Mouse (Mus musculus) CH12.LX (cell line): Measurements from ENCODE around the gene Rxfp1. TPM values are rescaled to one million over a fixed set of nuclear protein-coding genes. Genes with fewer than 3 reads are reported as not detected.

ENCODE experiments used
- DNase-seq: peaks from one replicate; pipeline ENCODE4 v3.0.0-alpha.2; 2013; ENCODE audit errors: extremely low read depth
- H3K27ac ChIP-seq: 2 replicates; pipeline ENCODE4 v1.5.1; 2012; ENCODE audit warnings: low read depth, mild to moderate bottlenecking, control low read depth, moderate library complexity; ENCODE audit not compliant: insufficient read depth
- H3K27me3 ChIP-seq: replicated peaks from 2 replicates; pipeline ENCODE3; 2012; ENCODE audit warnings: inconsistent platforms
- H3K36me3 ChIP-seq, 2 experiments: replicated peaks in 1 of 2; 2 replicates each; pipeline versions ENCODE3 to v1.6.1; 2012; ENCODE audit warnings: inconsistent platforms in 1 of 2, low read length in 1 of 2, mild to moderate bottlenecking in 1 of 2, mixed read lengths in 1 of 2, moderate library complexity in 1 of 2; ENCODE audit not compliant: control insufficient read depth in 1 of 2, insufficient read depth in 1 of 2
- H3K4me1 ChIP-seq, 2 experiments: 2 replicates each; pipeline ENCODE4 v1.6.1; 2012; ENCODE audit warnings: inconsistent platforms in 1 of 2, moderate library complexity in 1 of 2; ENCODE audit not compliant: insufficient read depth in 2 of 2, control insufficient read depth in 1 of 2
- H3K4me2 ChIP-seq: 2 replicates; pipeline ENCODE4 v1.6.1; 2012; ENCODE audit warnings: low read depth, mild to moderate bottlenecking, control low read depth; ENCODE audit not compliant: poor library complexity, insufficient read depth, severe bottlenecking
- H3K4me3 ChIP-seq, 3 experiments: fragments of 150-350 bp in 1 of 3; sonication (generic) in 1 of 3; replicated peaks in 1 of 3; 2 replicates each; pipeline versions ENCODE3 to v1.5.1; 2011 to 2012; ENCODE audit warnings: low read depth in 2 of 3, low read length in 2 of 3, mild to moderate bottlenecking in 2 of 3, moderate library complexity in 2 of 3, control low read depth in 1 of 3, improper control_type of control experiment in 1 of 3, inconsistent platforms in 1 of 3, mixed read lengths in 1 of 3; ENCODE audit not compliant: poor library complexity in 1 of 3
- H3K79me2 ChIP-seq: replicated peaks from 2 replicates; pipeline ENCODE4 v1.6.1; 2012; ENCODE audit warnings: mild to moderate bottlenecking, moderate library complexity; ENCODE audit not compliant: control insufficient read depth, poor library complexity, insufficient read depth, severe bottlenecking; ENCODE audit errors: extremely low read depth
- H3K9ac ChIP-seq: 2 replicates; pipeline ENCODE4 v1.6.1; 2012; ENCODE audit warnings: low read depth, mild to moderate bottlenecking, control low read depth, moderate library complexity; ENCODE audit not compliant: insufficient read depth
- H3K9me3 ChIP-seq: replicated peaks from 2 replicates; pipeline ENCODE3; 2012; ENCODE audit warnings: low read length, inconsistent platforms, mixed read lengths
- BHLHE40 ChIP-seq: IDR thresholded peaks from 2 replicates; pipeline ENCODE4 v1.6.1; 2011; ENCODE audit warnings: mild to moderate bottlenecking, low read depth, low read length, improper control_type of control experiment
- CHD1 ChIP-seq: IDR thresholded peaks from 2 replicates; pipeline ENCODE4 v1.6.1; 2012; ENCODE audit warnings: low read depth, low read length, improper control_type of control experiment, inconsistent platforms
- CHD2 ChIP-seq: IDR thresholded peaks from 2 replicates; pipeline ENCODE4 v1.6.1; 2011; ENCODE audit warnings: low read length, improper control_type of control experiment
- CTCF ChIP-seq, 2 experiments: IDR thresholded peaks in 1 of 2; conservative IDR thresholded peaks in 1 of 2; 2 replicates each; pipeline ENCODE4 v1.5.1; 2011 to 2012; ENCODE audit warnings: low read depth in 2 of 2, low read length in 2 of 2, improper control_type of control experiment in 1 of 2, inconsistent platforms in 1 of 2, mild to moderate bottlenecking in 1 of 2, moderate library complexity in 1 of 2
- E2F4 ChIP-seq: IDR thresholded peaks from 2 replicates; pipeline ENCODE4 v1.6.1; 2011; ENCODE audit warnings: low read depth, low read length, improper control_type of control experiment; ENCODE audit not compliant: insufficient replicate concordance
- GABPA ChIP-seq: IDR thresholded peaks from 2 replicates; pipeline ENCODE4 v1.6.1; 2012; ENCODE audit warnings: low read depth, low read length, improper control_type of control experiment, inconsistent platforms; ENCODE audit not compliant: insufficient replicate concordance
- HCFC1 ChIP-seq: IDR thresholded peaks from 2 replicates; pipeline ENCODE4 v1.6.1; 2012; ENCODE audit warnings: low read depth, mild to moderate bottlenecking, inconsistent platforms, low read length, improper control_type of control experiment
- JUN ChIP-seq: IDR thresholded peaks from 2 replicates; pipeline ENCODE4 v1.6.1; 2011; ENCODE audit warnings: low read depth, mild to moderate bottlenecking, low read length, improper control_type of control experiment, moderate library complexity; ENCODE audit not compliant: insufficient read depth
- KAT2A ChIP-seq: IDR thresholded peaks from 2 replicates; pipeline ENCODE4 v1.6.1; 2012; ENCODE audit warnings: low read length, improper control_type of control experiment, inconsistent platforms; ENCODE audit not compliant: insufficient replicate concordance
- MAFK ChIP-seq: IDR thresholded peaks from 2 replicates; pipeline ENCODE4 v1.6.1; 2011; ENCODE audit warnings: low read length, improper control_type of control experiment; ENCODE audit not compliant: insufficient replicate concordance
- MAZ ChIP-seq: IDR thresholded peaks from 2 replicates; pipeline ENCODE4 v1.6.1; 2012; ENCODE audit warnings: low read depth, mild to moderate bottlenecking, inconsistent platforms, low read length, improper control_type of control experiment, moderate library complexity
- MEF2A ChIP-seq: IDR thresholded peaks from 2 replicates; pipeline ENCODE4 v1.6.1; 2014; ENCODE audit warnings: low read depth, mild to moderate bottlenecking, inconsistent platforms, low read length, improper control_type of control experiment, borderline replicate concordance
- MXI1 ChIP-seq: IDR thresholded peaks from 2 replicates; pipeline ENCODE4 v1.6.1; 2011; ENCODE audit warnings: mild to moderate bottlenecking, low read depth, low read length, improper control_type of control experiment
- NRF1 ChIP-seq: IDR thresholded peaks from 2 replicates; pipeline ENCODE4 v1.6.1; 2014; ENCODE audit warnings: low read depth, mild to moderate bottlenecking, inconsistent platforms, low read length, improper control_type of control experiment, moderate library complexity
- PAX5 ChIP-seq: IDR thresholded peaks from 2 replicates; pipeline ENCODE4 v1.6.1; 2012; ENCODE audit warnings: low read length, inconsistent platforms, mixed read lengths
- POLR2A ChIP-seq: IDR thresholded peaks from 2 replicates; pipeline ENCODE4 v1.6.1; 2011; ENCODE audit warnings: low read depth, mild to moderate bottlenecking, improper control_type of control experiment, low read length
- POLR2AphosphoS2 ChIP-seq: IDR thresholded peaks from 2 replicates; pipeline ENCODE4 v1.6.1; 2011; ENCODE audit warnings: low read depth, low read length, improper control_type of control experiment
- RCOR1 ChIP-seq: conservative IDR thresholded peaks from 2 replicates; pipeline ENCODE4 v1.6.1; 2012; ENCODE audit warnings: low read depth, mild to moderate bottlenecking, inconsistent platforms, low read length, improper control_type of control experiment
- SIN3A ChIP-seq: IDR thresholded peaks from 2 replicates; pipeline ENCODE4 v1.6.1; 2012; ENCODE audit warnings: low read length, improper control_type of control experiment, inconsistent platforms
- SMC3 ChIP-seq: IDR thresholded peaks from 2 replicates; pipeline ENCODE4 v1.6.1; 2011; ENCODE audit warnings: low read depth, low read length, improper control_type of control experiment
- TBP ChIP-seq: conservative IDR thresholded peaks from 2 replicates; pipeline ENCODE4 v1.6.1; 2011; ENCODE audit warnings: low read depth, low read length, improper control_type of control experiment
- UBTF ChIP-seq: IDR thresholded peaks from 2 replicates; pipeline ENCODE4 v1.6.1; 2012; ENCODE audit warnings: low read depth, mild to moderate bottlenecking, inconsistent platforms, low read length, improper control_type of control experiment, moderate library complexity
- USF1 ChIP-seq: IDR thresholded peaks from 2 replicates; pipeline ENCODE4 v1.6.1; 2014; ENCODE audit warnings: low read depth, mild to moderate bottlenecking, inconsistent platforms, low read length, improper control_type of control experiment
- ZC3H11A ChIP-seq: IDR thresholded peaks from 2 replicates; pipeline ENCODE4 v1.6.1; 2012; ENCODE audit warnings: low read depth, mild to moderate bottlenecking, inconsistent platforms, low read length, improper control_type of control experiment
- ZKSCAN1 ChIP-seq: IDR thresholded peaks from 2 replicates; pipeline ENCODE4 v1.6.1; 2012; ENCODE audit warnings: low read depth, inconsistent platforms, low read length, improper control_type of control experiment, borderline replicate concordance
- ZMIZ1 ChIP-seq: IDR thresholded peaks from 2 replicates; pipeline ENCODE4 v1.6.1; 2012; ENCODE audit warnings: low read depth, mild to moderate bottlenecking, inconsistent platforms, low read length, improper control_type of control experiment
- dilution Hi-C: fragments of 300-500 bp; cut with MboI; formaldehyde crosslinking; loops from 2 replicates; pipeline ENCODE4 v1.14.3; 2020; ENCODE audit warnings: low sequenced_read_pairs; ENCODE audit not compliant: extremely low pct_unique_long_range_greater_than_20kb, extremely low pct_ligation_motif_present
- in situ Hi-C: fragments of 300-500 bp; cut with MboI; formaldehyde crosslinking; loops from 3 replicates; pipeline ENCODE4 v1.14.3; 2019; ENCODE audit warnings: low sequenced_read_pairs, low pct_ligation_motif_present, low pct_unique_long_range_greater_than_20kb, mixed read lengths
- polyA plus RNA-seq: library from polyadenylated mRNA; unstranded; fragments of >175 nt; gene quantifications from 2 replicates; pipeline ENCODE4 v1.2.1, GENCODE M21; 2012; ENCODE audit warnings: low read depth; ENCODE audit not compliant: insufficient read length
- total RNA-seq, 2 experiments: library from RNA; depleted of rRNA; stranded (reverse); fragments of 300-350 nt in 1 of 2; fragments of >200 nt in 1 of 2; gene quantifications; 2 replicates each; pipeline ENCODE4 v1.2.3; 2012 to 2014

The Rxfp1 gene
- total and polyA plus RNA-seq, 3 experiments, result 0.08 to 0.87 (median 0.68) TPM

DNA sequence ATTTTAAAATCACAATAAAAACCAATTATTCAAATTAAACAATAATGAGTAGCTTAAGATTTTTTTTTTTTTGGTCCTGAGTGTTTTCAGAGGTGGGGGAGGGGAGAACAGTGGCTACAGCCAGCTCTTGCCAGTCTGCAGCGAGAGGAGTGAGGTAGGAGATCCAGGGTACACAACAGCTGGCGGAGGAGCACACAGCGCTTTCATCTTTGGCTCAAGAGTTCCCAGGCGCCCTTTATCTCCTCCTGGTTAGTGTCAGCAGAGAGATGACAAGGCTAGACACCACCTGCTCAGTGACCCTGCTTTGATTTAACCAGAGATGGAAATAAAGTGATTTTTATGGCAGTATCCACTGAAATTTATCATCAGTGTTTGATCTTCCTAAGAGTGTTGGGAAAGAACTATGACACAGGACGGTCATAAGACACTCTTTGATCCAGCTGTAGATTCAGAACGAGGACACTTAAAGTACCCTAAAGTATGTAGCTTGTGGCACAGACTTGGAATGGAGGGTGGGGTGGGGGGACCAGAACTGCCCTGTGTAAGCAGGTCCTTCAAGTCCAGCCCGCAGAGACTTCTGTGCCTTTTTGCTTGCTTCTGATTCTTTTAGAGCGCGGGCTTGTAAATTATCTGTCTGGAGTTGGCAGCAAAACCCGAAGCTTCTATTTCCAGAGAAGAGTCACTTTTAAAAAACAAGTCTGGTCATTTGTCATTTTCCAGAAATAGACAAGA, 46.1 kb upstream of the Rxfp1 start:
- Histone ChIP-seq H3K79me2 (no peaks in the 10 kb centered on the region), H3K4me1 (peaks cover 0 to 3% of the 10 kb centered on the region in 2 experiments; a peak in 2 of 4 replicates), H3K4me3 (no peak overlapping the region), H3K27ac (no peak overlapping the region), H3K9ac (no peak overlapping the region), H3K36me3 (no peaks in the 10 kb centered on the region), H3K4me2 (no peak overlapping the region), H3K27me3 (no peaks in the 10 kb centered on the region), H3K9me3 (peaks cover 2% of the 10 kb centered on the region)
- in situ Hi-C loops (no loop called here), dilution Hi-C loops (no loop called here)
- TF ChIP-seq POLR2A, result no peak
- TF ChIP-seq ZC3H11A, result no peak
- no peak for TF ChIP-seq SMC3
- TF ChIP-seq BHLHE40, result no peak
- TF ChIP-seq JUN, result no peak
- no peak for DNase-seq

GRCm38 (mm10) chr3:79772701-79773100, 35.0 kb upstream of the Rxfp1 start:
- dilution Hi-C loops, result no loop called here
- Histone ChIP-seq H3K27ac (no peak overlapping the region), H3K4me1 (no peaks in the 10 kb centered on the region), H3K79me2 (no peaks in the 10 kb centered on the region), H3K36me3 (no peaks in the 10 kb centered on the region), H3K4me3 (no peak overlapping the region), H3K4me2 (no peak overlapping the region), H3K9ac (no peak overlapping the region), H3K27me3 (no peaks in the 10 kb centered on the region), H3K9me3 (no peaks in the 10 kb centered on the region)
- in situ Hi-C loops, result no loop called here
- DNase-seq, result no peak
- no peak for TF ChIP-seq ZMIZ1
- no peak for TF ChIP-seq GABPA
- TF ChIP-seq KAT2A, result no peak
- no peak for TF ChIP-seq MAFK
- TF ChIP-seq NRF1, result no peak
- TF ChIP-seq CHD2, result no peak
- no peak for TF ChIP-seq CHD1
- no peak for TF ChIP-seq PAX5
- TF ChIP-seq, all 38 proteins: peak for 0

- in situ Hi-C loops (no loop called here), dilution Hi-C loops (no loop called here)
- Histone ChIP-seq H3K4me3 (no peak overlapping the region), H3K4me1 (no peaks in the 10 kb centered on the region), H3K27ac (no peak overlapping the region), H3K36me3 (no peaks in the 10 kb centered on the region), H3K9ac (no peak overlapping the region), H3K9me3 (no peaks in the 10 kb centered on the region), H3K27me3 (no peaks in the 10 kb centered on the region), H3K79me2 (no peaks in the 10 kb centered on the region; the same call in 1 of the 2 replicates), H3K4me2 (no peak overlapping the region)
- no peak for DNase-seq
- TF ChIP-seq MEF2A (no peak), MAZ (no peak), MXI1 (no peak), ZKSCAN1 (no peak), TBP (no peak), USF1 (no peak), JUN (no peak), UBTF (no peak), HCFC1 (no peak), SIN3A (no peak), CHD1 (no peak), MAFK (no peak), CHD2 (no peak), NRF1 (no peak), BHLHE40 (no peak), RCOR1 (no peak), E2F4 (no peak), POLR2AphosphoS2 (no peak), CTCF (conservative IDR thresholded peaks at IDR 0.05 in 1 of 2, IDR thresholded peaks at IDR 0.05 in 1 of 2; ENCODE audit: low read depth in 2 of 2, low read length in 2 of 2) (no peak)
These were observed 16.1 kb upstream of the Rxfp1 start for GRCm38 (mm10) chr3:79753736-79754135.
